Mouse (Mus musculus) midbrain, embryonic 11.5 days (tissue): ENCODE measurements around the gene Mnt. TPM values are rescaled to one million over a fixed set of nuclear protein-coding genes. Genes with fewer than 3 reads are reported as not detected.

Source experiments
- ATAC-seq: fragments of 200-750 bp; cut with Nextera tagmentation; 2 replicates; pipeline ENCODE4 v1.8.0; 2017; ENCODE audit warnings: moderate TSS enrichment, moderate library complexity; ENCODE audit not compliant: low FRiP score
- DNase-seq: peaks from one replicate; pipeline ENCODE4 v3.0.0; 2015; ENCODE audit warnings: low spot score; ENCODE audit errors: missing footprints
- H3K27ac ChIP-seq: fragments of 300-500 bp; sonication (generic); 2 replicates; pipeline ENCODE4 v1.5.1; 2014; ENCODE audit warnings: low read depth, low read length
- H3K27me3 ChIP-seq: fragments of 300-500 bp; sonication (generic); 2 replicates; pipeline ENCODE4 v1.6.1; 2014; ENCODE audit warnings: mild to moderate bottlenecking, low read length, moderate library complexity, mixed read lengths; ENCODE audit not compliant: control insufficient read depth, insufficient read depth
- H3K36me3 ChIP-seq: fragments of 300-500 bp; sonication (generic); 2 replicates; pipeline ENCODE4 v1.6.1; 2014; ENCODE audit warnings: mild to moderate bottlenecking, low read length, moderate library complexity, mixed read lengths; ENCODE audit not compliant: control insufficient read depth, insufficient read depth
- H3K4me1 ChIP-seq: fragments of 300-500 bp; sonication (generic); 2 replicates; pipeline ENCODE4 v1.6.1; 2014; ENCODE audit warnings: low read length; ENCODE audit not compliant: control insufficient read depth, insufficient read depth
- H3K4me2 ChIP-seq: fragments of 300-500 bp; sonication (generic); 2 replicates; pipeline ENCODE4 v1.6.1; 2014; ENCODE audit warnings: mild to moderate bottlenecking, moderate library complexity
- H3K4me3 ChIP-seq: fragments of 300-500 bp; sonication (generic); 2 replicates; pipeline ENCODE4 v1.5.1; 2014; ENCODE audit warnings: low read depth, low read length
- H3K9ac ChIP-seq: fragments of 300-500 bp; sonication (generic); 2 replicates; pipeline ENCODE4 v1.6.1; 2014; ENCODE audit warnings: low read length
- H3K9me3 ChIP-seq: fragments of 300-500 bp; sonication (generic); 2 replicates; pipeline ENCODE4 v1.6.1; 2016; ENCODE audit warnings: low read length; ENCODE audit not compliant: control insufficient read depth
- WGBS: fragments of 180-500 bp; shearing (Covaris S2); extraction: QIAGEN DNeasy Blood & Tissue Kit; methylation state at CpG from one replicate; pipeline ENCODE4 v1.1.7; 2014; 5-methylcytosine and 5-hydroxymethylcytosine counted together
- microRNA-seq: library from miRNA; unstranded; fragments of <30 nt; microRNA quantifications from one replicate; pipeline ENCODE4, GENCODE M21; 2017
- polyA plus RNA-seq: library from polyadenylated mRNA; unstranded; fragments of >200 nt; fragmentation: Nextera tagmentation; extraction: Ambion mirVana; gene quantifications from 2 replicates; pipeline ENCODE4 v1.2.1, GENCODE M21; 2014

The Mnt gene
- polyA plus RNA-seq, 1 experiment from 2014 or later, result 4.5 TPM

- WGBS, result 65% methylated on average over 3 of the region's 3 CpGs
- Histone ChIP-seq H3K9me3 (no peaks in the 10 kb centered on the region), H3K4me3 (no peak overlapping the region), H3K9ac (no peak overlapping the region), H3K27ac (no peak overlapping the region), H3K36me3 (no peaks in the 10 kb centered on the region), H3K27me3 (no peaks in the 10 kb centered on the region), H3K4me1 (peaks cover 7% of the 10 kb centered on the region; the same call in 1 of the 2 replicates), H3K4me2 (no peak overlapping the region)
- ATAC-seq (no peak), DNase-seq (no peak)
Measured at GRCm38 (mm10) chr11:74874630-74875029, 43.9 kb downstream of the Mnt start.

- ATAC-seq, result peak; percentile 93
- Histone ChIP-seq H3K36me3 (no peaks in the 10 kb centered on the region), H3K9me3 (no peaks in the 10 kb centered on the region), H3K27me3 (no peaks in the 10 kb centered on the region), H3K4me3 (no peak overlapping the region), H3K9ac (no peak overlapping the region), H3K27ac (peak overlapping the region; percentile 35; the same call in 1 of the 2 replicates), H3K4me1 (peaks cover 7% of the 10 kb centered on the region; the same call in 1 of the 2 replicates), H3K4me2 (no peak overlapping the region)
- WGBS, result 1% methylated on average over 9 of the region's 9 CpGs
- DNase-seq, result no peak
Measured at GRCm38 (mm10) chr11:74876801-74877200, 46.1 kb downstream of the Mnt start.

- Histone ChIP-seq H3K4me3 (no peak overlapping the region), H3K27ac (no peak overlapping the region), H3K9me3 (no peaks in the 10 kb centered on the region), H3K27me3 (no peaks in the 10 kb centered on the region), H3K36me3 (no peaks in the 10 kb centered on the region), H3K4me2 (no peak overlapping the region), H3K9ac (no peak overlapping the region), H3K4me1 (peaks cover 7% of the 10 kb centered on the region; the same call in 1 of the 2 replicates)
- WGBS, result 90% methylated on average over 9 of the region's 9 CpGs
- DNase-seq, result no peak
- no peak for ATAC-seq
Measured at GRCm38 (mm10) chr11:74880999-74881398, 50.3 kb downstream of the Mnt start.

GRCm38 (mm10) chr11:74881979-74882378 is 51.3 kb downstream of the Mnt start:
- Histone ChIP-seq H3K9ac (no peak overlapping the region), H3K4me3 (no peak overlapping the region), H3K4me2 (no peak overlapping the region), H3K27me3 (no peaks in the 10 kb centered on the region), H3K4me1 (peaks cover under 1% of the 10 kb centered on the region; the same call in 1 of the 2 replicates), H3K36me3 (no peaks in the 10 kb centered on the region), H3K9me3 (no peaks in the 10 kb centered on the region), H3K27ac (no peak overlapping the region)
- no peak for ATAC-seq
- 80% methylated on average over 14 of the region's 14 CpGs for WGBS
- no peak for DNase-seq

GRCm38 (mm10) chr11:74883098-74883497 is 52.4 kb downstream of the Mnt start:
- Histone ChIP-seq H3K9ac (no peak overlapping the region), H3K4me1 (no peaks in the 10 kb centered on the region), H3K36me3 (no peaks in the 10 kb centered on the region), H3K27me3 (no peaks in the 10 kb centered on the region), H3K4me2 (no peak overlapping the region), H3K27ac (no peak overlapping the region), H3K4me3 (no peak overlapping the region), H3K9me3 (no peaks in the 10 kb centered on the region)
- WGBS, result 93% methylated on average over 10 of the region's 10 CpGs
- no peak for ATAC-seq
- no peak for DNase-seq

- Histone ChIP-seq H3K4me2 (no peak overlapping the region), H3K27ac (no peak overlapping the region), H3K9me3 (no peaks in the 10 kb centered on the region), H3K4me1 (peaks cover 6% of the 10 kb centered on the region), H3K4me3 (no peak overlapping the region), H3K36me3 (no peaks in the 10 kb centered on the region; the same call in 1 of the 2 replicates), H3K27me3 (no peaks in the 10 kb centered on the region), H3K9ac (no peak overlapping the region)
- no peak for DNase-seq
- WGBS, result 87% methylated on average over 4 of the region's 4 CpGs
- ATAC-seq, result no peak
Measured at GRCm38 (mm10) chr11:74894619-74895018, 63.9 kb downstream of the Mnt start.

Small RNA genes lying within 50 kb of the gene (microRNA-seq; reads per million reads assigned to microRNA genes)
- 0.57 reads per million for gene Mir6926

Other genes starting within 250 kb of the Mnt start
- 2.5 TPM in 2 replicates for gene Rap1gap2, start 220.0 kb upstream of the Mnt start, polyA plus RNA-seq
- gene Ccdc92b, start 211.3 kb upstream of the Mnt start, polyA plus RNA-seq, result 1.1 and 1.6 TPM in 2 replicates
- gene Cluh, start 181.4 kb upstream of the Mnt start, polyA plus RNA-seq, result 9.2 and 10.8 TPM in 2 replicates
- gene Pafah1b1, start 106.2 kb upstream of the Mnt start, polyA plus RNA-seq, result 103 and 112 TPM in 2 replicates
- gene Mettl16, start 60.1 kb upstream of the Mnt start, polyA plus RNA-seq, result 48.5 and 51.8 TPM in 2 replicates
- 5.8 and 6.8 TPM in 2 replicates for gene Sgsm2, start 66.1 kb downstream of the Mnt start, polyA plus RNA-seq
- gene Tsr1, start 67.2 kb downstream of the Mnt start, polyA plus RNA-seq, result 48.9 and 51.3 TPM in 2 replicates
- gene Smg6, start 94.9 kb downstream of the Mnt start, polyA plus RNA-seq, result 16.0 and 17.9 TPM in 2 replicates
- gene Srr, start 95.0 kb downstream of the Mnt start, polyA plus RNA-seq, result 25.9 and 29.7 TPM in 2 replicates